Mouse (Mus musculus): ENCODE measurements around the gene Bglap2.
"Not testable (repeated sequence)": the region's sequence is repeated elsewhere in the genome, so short reads cannot be mapped to it uniquely, and the experiment has no call there.

GRCm38 (mm10) chr3:88381389-88382315, 3.2 kb upstream of the Bglap2 start:
- TF ChIP-seq CTCF (IDR thresholded peaks at IDR 0.05; ENCODE audit: borderline replicate concordance, insufficient read depth, low read length); POLR2A (IDR thresholded peaks at IDR 0.05; ENCODE audit: low read depth, low read length): not testable (repeated sequence)
